Mouse (Mus musculus) 416B (cell line): ENCODE data around the gene Mob3b.

Experiments used
- DNase-seq: peaks from one replicate; pipeline ENCODE4 v3.0.0; 2011; ENCODE audit warnings: low read depth

Gene Mob3b

DNA sequence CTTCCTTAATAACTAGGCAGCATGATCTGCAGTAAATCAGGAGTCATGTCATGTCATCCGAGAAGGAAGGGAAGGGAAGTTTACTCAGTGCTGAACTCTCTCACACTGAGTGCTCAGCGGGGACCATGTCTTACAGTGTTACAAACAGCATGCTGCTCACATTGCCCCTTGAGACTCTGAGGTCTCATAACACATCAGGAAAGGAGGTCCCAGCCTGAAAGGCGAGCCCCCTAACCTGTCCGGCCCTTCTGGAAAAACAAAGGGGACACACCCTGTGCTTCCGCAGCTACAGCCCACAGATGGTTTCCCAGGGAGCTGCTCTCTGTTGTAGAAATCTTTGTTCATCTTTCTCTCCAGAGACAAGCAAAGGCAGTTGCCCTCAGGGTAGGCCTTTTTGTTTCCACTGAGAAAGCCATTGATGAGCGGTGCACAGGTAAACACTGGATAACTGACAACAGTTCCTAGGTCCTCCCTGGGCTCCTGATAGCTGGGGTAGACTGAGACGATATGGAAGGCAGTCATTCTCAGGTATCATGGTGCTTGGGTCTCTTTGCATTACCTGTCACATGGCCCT lies 94.1 kb downstream of the Mob3b start:
- no peak for DNase-seq

DNA sequence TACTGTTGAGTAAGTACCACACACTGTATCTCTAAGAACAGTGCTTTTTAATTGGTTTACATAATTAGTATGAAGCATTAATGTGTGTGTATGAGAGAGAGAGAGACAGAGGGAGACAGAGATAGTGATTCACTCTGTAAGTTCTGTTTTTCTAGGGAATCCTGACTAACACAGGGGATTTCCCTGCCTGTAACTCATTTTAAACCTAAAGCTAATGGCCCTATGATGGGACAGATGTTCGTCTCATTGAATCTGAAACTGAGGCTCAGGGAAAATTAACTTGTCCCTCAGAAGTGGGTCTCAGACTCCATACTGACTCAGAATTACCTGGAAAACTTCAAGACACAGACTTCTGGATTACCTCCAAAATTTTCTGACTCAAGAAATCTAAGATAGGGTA lies 96.3 kb downstream of the Mob3b start:
- no peak for DNase-seq

DNA sequence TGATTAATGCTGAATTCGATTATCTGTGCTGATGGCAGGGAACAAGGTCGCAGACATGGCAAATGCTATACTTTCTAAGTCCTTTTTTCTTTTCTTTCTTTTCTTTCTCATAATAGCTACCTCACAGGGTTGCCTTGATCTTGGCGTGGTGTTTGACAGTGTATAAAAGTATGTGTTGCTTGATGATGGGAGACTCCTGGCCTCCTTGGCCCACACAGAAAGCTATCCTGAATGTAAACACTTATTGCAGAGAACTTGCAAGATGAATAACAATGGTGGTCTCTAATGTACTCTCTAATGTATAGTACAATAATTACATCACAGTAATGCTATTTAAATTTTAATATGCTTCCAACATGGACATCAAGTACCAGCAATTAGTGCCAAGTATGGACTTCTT lies 96.9 kb downstream of the Mob3b start:
- DNase-seq: no peak

DNA sequence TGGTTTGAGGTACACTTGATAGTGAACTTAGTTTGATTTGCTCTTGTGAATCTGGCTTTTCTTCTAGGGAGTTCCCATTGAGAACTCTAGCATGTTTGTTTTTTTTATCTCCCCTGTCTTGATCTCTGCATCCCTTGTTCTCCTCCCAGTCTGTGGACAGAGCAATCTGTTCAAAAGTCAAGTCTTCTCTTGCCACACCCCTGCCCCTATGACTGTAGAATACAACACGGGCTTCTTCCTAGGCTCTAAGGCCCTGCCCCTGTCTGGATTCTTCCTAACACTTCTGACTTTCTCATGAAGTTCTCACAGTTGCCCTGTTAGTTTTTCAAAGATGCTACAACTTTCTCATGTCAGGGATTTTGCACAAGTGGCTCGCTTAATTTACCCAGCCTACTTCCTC lies 102.9 kb downstream of the Mob3b start:
- no peak for DNase-seq

GRCm38 (mm10) chr4:35052174-35052942 lies 104.9 kb downstream of the Mob3b start:
- no peak for DNase-seq

GRCm38 (mm10) chr4:35051152-35051551 lies 106.1 kb downstream of the Mob3b start:
- no peak for DNase-seq

DNA sequence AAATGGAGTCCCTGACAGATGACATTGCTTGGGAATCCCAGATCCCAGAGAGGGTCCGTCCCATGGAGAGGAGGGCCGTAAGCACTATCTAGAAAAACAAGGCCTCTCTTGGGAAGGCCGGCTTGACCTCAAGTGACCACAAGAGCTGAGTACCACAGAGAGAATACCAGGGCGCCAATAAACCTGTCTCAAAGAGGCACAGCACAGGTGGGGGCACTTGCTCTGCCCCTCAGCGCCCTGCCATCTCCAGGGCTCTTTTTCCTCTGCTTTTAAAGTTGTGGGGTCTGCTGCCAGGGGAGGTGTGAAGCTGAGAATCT lies 107.6 kb downstream of the Mob3b start:
- DNase-seq: no peak

GRCm38 (mm10) chr4:35049036-35049741 lies 108.1 kb downstream of the Mob3b start:
- no peak for DNase-seq

DNA sequence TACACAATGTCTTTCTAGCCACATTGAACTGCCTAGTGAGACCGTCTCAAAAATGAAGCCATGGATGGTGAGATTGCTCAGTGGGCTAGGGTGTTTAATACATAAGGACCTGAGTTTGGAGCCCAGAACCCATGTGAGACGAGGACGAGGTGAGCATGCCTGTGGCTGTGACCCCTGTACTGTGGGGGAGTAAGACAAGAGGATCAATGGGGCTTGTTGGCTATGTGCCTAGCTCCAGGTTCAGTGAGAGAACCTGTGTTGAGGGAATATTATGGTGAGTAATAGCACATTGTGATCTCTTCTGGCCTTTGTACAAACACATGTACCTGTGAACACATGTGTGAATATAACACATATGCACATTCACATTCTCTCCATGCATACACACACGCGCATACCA lies 116.4 kb downstream of the Mob3b start:
- DNase-seq: no peak

DNA sequence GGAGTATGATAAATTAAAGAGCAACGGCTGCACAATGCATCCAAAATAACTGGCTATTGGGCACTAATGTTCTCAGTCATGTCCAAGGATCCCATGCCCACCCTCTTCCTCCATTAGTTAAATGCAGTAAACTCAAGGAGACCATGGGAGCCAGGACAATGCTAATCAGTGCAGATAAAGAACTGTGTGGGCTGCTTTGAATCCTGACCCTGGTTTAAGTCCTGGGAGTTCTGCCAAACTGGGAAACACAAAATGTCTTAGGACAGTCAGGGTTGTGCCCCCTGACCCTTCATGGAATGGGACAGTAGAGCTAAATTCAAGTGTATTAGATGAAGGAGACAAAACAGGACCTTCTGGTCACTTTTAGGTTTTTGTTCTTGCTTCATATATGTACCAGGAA lies 117.0 kb downstream of the Mob3b start:
- DNase-seq: no peak

DNA sequence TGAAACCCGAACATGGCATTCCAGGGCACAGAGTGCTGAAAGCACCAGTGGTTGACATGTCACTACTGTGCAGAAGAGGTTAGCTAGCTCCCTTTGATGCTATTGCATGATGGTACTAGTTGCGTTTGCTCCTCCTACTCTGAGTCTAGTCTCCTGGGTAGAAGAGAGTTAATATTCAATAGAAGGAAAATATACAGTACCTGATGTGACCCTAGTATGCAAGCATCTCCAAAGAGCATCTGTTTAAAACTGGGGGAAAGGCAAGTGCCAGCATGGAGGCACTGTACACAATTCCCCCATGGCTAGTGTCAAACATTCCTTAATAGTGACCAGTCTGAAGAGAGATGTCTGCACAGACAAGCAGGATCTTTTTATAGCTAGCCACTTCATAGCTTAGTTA lies 119.5 kb downstream of the Mob3b start:
- DNase-seq: no peak

- DNase-seq: no peak
These were observed 122.6 kb downstream of the Mob3b start for GRCm38 (mm10) chr4:35034504-35035290.

- DNase-seq: no peak
These were observed 124.5 kb downstream of the Mob3b start for GRCm38 (mm10) chr4:35032758-35033157.

DNA sequence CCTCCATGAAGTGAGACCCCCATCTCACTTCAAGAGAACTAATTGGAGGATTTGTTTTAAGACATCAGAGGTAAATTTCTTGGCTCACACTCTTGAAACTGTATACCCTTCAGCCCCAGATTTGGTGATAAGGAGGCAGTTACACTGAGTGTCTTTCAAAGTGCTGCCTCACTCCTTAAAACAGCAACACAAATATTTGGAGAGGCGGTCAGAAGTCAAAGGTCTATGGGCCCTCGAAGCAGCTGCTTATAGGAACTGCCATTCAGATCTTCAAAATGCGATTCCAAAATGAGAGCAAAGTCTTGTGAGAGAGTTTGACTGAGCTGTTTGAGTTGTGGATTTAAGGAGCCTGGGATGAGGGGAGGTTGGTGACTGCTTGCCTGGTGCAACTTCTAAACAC lies 125.7 kb downstream of the Mob3b start:
- no peak for DNase-seq

GRCm38 (mm10) chr4:35031141-35031540 lies 126.1 kb downstream of the Mob3b start:
- DNase-seq: no peak

- no peak for DNase-seq
These were observed 138.9 kb downstream of the Mob3b start for GRCm38 (mm10) chr4:35018416-35018815.

DNA sequence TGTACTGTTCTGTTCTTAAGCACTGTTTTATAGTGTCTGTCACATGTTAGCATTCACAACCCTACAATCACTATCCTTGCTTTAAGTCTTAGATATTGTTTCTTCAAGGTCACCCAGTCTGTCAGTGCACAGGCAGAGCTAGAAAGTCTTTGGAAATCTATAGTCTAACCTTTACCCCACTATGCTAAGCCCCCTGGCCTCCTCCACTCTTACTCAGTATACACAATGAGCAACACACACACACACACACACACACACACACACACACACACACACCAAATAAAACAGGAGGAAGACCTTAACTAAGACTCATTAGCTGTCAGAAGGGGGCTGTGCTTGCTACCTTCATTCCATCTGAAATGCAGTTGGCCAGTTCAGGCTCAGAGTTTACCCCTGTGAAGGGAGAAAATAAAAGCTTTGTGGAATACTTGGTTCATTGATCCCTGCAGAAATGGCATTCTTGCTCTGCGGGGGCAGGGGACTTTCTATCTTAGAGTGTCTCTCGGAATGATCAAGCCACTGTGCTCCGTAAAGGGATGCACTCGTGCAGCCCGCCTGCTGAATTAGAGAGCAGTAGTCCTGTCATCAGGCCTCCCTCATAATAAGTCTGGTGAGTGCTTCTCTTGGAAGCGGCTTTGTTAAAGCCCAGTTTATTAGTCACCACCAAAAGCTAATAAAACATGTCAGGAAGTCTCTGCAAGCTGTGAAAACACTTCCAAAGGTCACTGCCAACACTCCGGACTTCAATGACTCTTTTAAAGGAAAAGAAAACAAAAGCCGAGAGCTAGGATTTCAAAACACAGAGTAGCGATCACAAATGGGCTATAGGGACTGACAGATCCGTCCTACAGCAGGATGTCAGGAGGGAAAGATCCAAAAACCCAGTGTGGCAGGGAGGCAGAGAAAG lies 144.6 kb downstream of the Mob3b start:
- DNase-seq: no peak

GRCm38 (mm10) chr4:35006541-35007260 lies 150.6 kb downstream of the Mob3b start:
- DNase-seq: no peak

GRCm38 (mm10) chr4:35006056-35006455 lies 151.2 kb downstream of the Mob3b start:
- no peak for DNase-seq

GRCm38 (mm10) chr4:35005068-35005769 lies 152.1 kb downstream of the Mob3b start:
- no peak for DNase-seq
